Mouse (Mus musculus) regulatory T cell (primary cell): ENCODE data around the gene Ndufa4l2.

Experiments
- in situ Hi-C: fragments of 300-600 bp; cut with MboI, MseI; formaldehyde crosslinking; loops from one replicate; pipeline ENCODE4 v1.15.1; 2025; ENCODE audit warnings: high pct_unique_total_duplicates

Gene Ndufa4l2

GRCm38 (mm10) chr10:127514764-127515163 lies at the start of gene Ndufa4l2:
TSS of gene Ndufa4l2 (plus strand) at chr10:127514967.
- in situ Hi-C loops, result no loop called here

- in situ Hi-C loops, result no loop called here
Observed at GRCm38 (mm10) chr10:127471281-127471988, 43.3 kb upstream of the Ndufa4l2 start.

- in situ Hi-C loops, result no loop called here
Observed at GRCm38 (mm10) chr10:127472722-127473121, 42.0 kb upstream of the Ndufa4l2 start.

GRCm38 (mm10) chr10:127475175-127475574 lies 39.6 kb upstream of the Ndufa4l2 start:
- in situ Hi-C loops, result no loop called here

DNA sequence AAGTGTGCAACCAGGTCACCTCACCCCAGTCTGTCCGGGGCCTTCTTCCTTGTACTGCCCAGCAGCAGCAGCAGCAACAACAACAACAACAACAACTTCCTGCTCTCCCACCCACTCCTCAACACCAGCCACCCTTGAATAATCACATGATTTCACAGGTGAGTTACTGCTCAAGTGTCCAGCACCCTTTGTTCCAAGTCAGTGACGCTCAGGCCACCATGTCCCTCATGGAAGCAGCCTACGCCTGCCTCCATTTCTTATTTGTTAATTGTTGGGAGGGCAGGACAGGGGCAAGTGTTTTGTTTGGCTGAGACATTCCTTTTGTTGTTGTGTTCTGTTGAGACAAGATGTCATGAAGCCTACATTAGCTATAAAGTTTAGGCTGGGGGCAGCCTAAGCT lies 38.2 kb upstream of the Ndufa4l2 start:
- in situ Hi-C loops, result no loop called here

- in situ Hi-C loops, result no loop called here
Observed at GRCm38 (mm10) chr10:127477301-127477700, 37.5 kb upstream of the Ndufa4l2 start.

DNA sequence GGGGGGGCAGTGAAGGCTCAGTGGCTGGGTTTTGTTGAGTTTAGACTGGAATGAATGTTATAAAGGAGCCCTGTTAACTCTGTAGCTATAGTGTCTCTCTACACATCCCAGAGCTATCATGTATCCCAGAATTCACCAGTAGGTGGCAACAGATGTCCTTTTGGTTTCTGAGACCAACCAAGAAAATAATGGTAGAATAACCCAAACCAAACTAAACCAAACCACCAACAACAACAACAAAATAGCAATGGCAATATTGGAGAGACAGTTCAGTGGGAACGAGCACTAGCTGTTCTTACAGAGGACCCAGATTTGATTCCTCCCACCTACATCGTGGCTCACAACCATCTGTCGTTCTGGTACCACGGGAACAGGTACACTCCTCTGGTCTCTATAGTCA lies 35.6 kb upstream of the Ndufa4l2 start:
- in situ Hi-C loops, result no loop called here

- in situ Hi-C loops, result no loop called here
Observed at GRCm38 (mm10) chr10:127480833-127481813, 33.6 kb upstream of the Ndufa4l2 start.

- in situ Hi-C loops, result no loop called here
Observed at GRCm38 (mm10) chr10:127485235-127485634, 29.5 kb upstream of the Ndufa4l2 start.

GRCm38 (mm10) chr10:127488856-127489255 lies 25.9 kb upstream of the Ndufa4l2 start:
- in situ Hi-C loops, result no loop called here

DNA sequence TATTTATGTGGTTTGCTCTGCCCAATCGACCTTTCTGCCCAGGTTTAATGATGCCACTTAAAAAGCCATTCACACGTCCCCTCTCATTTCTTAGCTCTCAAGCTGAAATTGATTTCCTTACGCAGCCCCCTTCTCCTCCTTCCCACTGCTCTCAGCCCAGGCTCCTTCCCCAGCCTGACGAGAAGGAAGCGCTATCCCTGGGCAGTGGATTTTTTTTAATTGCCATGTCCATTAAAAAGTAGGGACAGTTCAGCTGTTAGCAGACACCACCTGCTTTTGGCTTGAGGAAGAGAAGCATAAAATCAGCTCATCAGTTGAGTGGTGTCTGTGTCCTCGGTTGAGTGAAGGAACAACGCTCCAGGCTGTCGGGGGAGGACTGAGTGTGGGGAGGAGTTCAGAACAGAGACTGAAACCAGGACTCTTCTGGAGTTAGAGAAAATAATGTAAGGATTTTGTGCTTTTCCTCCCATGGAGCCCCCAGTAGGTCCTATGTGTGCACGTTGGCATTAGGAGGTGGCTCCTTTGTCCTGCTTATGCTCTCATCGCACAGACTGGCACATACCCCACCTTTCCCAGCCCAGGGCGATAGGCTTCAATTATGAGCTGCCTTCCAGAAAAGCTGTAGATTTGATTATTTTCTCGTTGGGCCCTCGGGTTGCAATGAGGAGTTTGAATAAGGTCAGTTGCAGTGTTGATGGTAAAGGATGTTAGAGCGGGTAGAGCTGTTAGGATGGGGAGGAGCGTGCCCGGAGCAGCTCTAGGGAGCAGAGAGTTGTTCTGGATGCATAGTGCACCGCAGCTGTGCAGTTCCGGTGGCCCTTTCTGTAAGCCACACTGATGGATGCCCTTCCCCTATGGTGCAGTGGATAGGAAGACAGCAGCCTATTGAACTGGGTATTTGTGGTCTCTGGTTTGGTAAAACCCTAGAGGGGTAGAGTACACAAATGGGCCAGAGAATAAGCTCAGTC lies 24.3 kb upstream of the Ndufa4l2 start:
- in situ Hi-C loops, result no loop called here

- in situ Hi-C loops, result no loop called here
Observed at GRCm38 (mm10) chr10:127491128-127491512, 23.6 kb upstream of the Ndufa4l2 start.

DNA sequence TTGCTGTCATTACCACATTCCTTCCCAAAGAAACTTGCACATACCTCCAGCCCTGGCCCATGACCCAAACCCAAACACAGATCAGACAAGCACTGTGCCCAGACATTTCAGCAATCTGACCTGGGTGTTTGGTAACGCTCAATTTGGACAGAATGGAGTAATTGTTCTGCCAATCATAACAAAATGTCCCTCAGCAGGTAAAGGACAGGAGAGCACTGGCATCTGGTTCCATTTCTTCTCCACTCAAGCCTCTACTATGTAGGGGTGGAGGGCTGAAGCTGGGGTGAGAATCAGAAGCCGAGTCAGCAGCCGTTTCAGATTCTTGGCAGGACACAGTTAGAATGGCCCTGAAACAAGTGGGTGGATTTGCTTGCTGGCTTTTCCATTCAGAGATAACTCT lies 22.6 kb upstream of the Ndufa4l2 start:
- in situ Hi-C loops, result no loop called here

DNA sequence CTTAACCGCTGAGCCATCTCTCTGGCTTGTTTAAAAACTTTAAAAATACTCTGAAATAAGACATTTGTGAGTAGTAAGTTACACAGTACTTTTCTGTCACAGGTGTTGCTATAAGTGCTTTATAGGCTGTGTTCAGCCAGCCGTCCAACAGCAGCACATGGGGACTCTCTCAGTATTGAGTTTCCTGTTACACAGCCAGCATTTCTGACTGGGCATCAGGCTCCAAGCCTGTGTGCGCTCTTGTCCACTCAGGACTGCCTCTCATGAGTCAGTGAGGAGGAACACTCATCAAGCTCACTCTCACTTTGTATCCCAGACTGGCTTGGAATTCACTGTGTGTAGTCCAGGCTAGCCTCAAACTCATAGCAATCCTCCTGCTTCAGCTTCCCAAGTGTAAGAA lies 18.6 kb upstream of the Ndufa4l2 start:
- in situ Hi-C loops, result no loop called here

DNA sequence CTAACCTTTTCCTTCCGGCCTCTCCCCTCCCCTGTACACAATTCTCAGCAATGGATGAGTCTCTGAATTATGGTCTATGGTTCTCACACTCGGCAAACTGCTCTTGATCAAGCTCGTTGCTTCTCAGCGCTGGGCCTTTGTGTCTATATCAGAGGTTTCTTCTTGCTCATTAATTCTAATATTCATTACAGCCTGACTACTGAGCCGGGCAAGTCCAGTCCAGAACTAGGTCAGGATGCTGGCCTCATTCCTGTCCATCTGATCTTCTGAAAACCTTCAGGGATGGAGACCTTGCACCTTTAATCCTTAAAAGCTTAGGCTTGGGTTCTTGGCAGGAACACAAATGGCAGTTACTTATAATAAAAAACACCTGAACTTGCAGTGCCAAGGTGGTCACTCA lies 15.3 kb upstream of the Ndufa4l2 start:
- in situ Hi-C loops, result no loop called here

DNA sequence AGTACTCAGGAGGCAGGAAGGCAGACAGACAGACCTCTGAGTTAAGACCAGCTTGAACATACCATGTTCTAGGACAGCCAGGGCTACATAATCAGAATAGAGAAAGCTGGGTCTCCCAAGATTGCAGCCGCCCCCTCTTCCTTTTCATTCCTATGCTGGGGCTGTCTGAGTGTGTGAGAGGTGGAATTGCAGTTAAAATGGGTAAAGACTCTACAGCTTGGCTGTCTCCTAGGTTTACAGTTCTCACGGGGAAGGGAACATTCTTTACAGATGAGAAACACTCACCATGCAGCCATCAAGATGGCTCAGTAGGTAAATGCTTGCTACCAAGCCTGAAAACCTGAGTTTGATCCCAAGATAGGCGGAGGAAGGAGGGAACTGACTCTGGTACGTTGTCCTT lies 14.7 kb upstream of the Ndufa4l2 start:
- in situ Hi-C loops, result no loop called here

GRCm38 (mm10) chr10:127500894-127501893 lies 13.6 kb upstream of the Ndufa4l2 start, which contains the start of gene Stac3:
TSS of gene Stac3 (plus strand) at chr10:127501686.
- in situ Hi-C loops, result no loop called here

- in situ Hi-C loops, result loop anchor here (5.0 kb wide), 1 partner anchor 34 kb away; no protein-coding TSS in a partner anchor
Observed at GRCm38 (mm10) chr10:127508239-127508638, 6.5 kb upstream of the Ndufa4l2 start.

DNA sequence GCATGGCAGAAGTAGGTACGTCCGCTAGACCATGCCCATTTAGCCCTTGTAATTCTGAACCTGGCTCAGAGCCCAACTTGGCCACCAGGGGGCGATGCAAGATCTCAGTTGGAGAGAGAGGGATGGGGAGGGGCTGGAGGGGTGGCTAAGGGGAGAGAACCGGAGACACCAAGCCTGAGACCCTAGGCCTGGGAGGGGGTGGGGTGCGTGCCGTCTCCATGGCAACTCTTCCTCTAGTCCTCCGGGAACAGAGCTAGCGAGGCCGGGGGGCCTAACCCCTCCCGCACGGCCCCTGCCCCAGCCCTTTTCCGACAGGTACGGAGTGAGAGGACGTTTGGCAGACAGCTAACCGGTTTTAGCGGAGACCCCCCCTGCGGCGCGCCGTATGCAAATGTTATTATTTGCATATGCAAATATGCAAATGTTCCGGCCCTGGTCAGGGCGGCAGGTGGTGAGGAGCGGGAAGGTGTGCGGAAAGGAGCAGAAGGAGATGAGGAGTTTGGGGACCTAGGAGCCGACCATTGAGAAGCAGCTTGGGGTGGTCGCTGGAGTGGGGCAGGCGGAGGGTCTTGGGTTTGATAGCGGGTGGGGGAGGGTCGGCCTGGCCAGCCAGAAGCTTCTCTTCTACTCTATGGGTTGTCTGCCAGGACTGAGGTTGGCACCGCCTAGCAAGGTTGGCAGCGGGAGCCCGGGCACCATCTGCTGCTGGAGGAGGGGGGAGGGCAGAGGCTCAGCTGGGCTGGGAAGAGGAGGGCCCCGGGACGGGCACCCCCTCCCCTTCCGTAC lies 5.5 kb upstream of the Ndufa4l2 start:
- in situ Hi-C loops, result loop anchor here (5.0 kb wide), 1 partner anchor 33 kb away; no protein-coding TSS in a partner anchor
